Mouse (Mus musculus): ENCODE measurements at regions not wholly inside any gene's neighbourhood (a gene's known extent, or its start where the extent isn't known, plus 50 kb on each side); places are given as distances from the start of the nearest gene placed in this dataset.

DNA sequence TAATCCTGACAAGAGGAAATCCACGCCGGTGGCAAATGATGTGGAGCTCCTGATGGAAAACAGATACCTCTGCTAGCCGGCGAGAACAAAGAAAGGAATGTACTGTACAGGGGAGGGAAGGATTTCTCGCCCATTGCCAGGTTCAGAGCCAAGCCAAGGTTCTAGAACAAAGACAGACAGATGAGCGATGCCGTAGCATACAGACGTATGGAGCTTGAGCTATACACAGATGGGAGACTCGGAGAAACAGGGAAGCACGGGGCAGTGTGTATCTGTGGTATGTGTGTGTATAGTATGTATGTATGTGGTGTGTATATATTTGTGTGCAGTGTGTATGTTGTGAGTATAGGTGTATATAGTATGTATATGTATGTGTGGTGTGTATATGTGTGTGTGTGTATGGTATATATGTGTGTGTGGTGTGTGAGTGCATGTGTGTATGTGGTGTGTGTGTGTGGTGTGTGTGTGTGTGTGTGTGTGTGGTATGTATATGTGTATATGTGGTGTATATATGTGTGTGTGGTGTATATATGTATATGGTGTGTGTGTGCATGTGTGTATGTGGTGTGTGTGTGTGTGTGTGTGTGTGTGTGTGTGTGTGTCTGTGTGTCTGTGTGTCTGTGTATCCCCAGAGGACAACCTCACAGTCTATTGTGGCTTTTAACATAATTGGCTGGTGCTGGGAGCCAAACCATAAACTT lies 140.6 kb downstream of the Cand1 start:
- no peak for DNase-seq (ENCODE audit: low spot score in 2 of 2)

- no peak for DNase-seq (ENCODE audit: low spot score in 2 of 2)
These were observed 145.7 kb downstream of the Cand1 start for GRCm38 (mm10) chr10:119094166-119094565.

GRCm38 (mm10) chr10:119087886-119088285 lies 152.0 kb downstream of the Cand1 start:
- no peak for DNase-seq (ENCODE audit: low spot score in 2 of 2)

- DNase-seq (ENCODE audit: low spot score in 2 of 2) = no peak
These were observed 152.7 kb downstream of the Cand1 start for GRCm38 (mm10) chr10:119087071-119087665.

DNA sequence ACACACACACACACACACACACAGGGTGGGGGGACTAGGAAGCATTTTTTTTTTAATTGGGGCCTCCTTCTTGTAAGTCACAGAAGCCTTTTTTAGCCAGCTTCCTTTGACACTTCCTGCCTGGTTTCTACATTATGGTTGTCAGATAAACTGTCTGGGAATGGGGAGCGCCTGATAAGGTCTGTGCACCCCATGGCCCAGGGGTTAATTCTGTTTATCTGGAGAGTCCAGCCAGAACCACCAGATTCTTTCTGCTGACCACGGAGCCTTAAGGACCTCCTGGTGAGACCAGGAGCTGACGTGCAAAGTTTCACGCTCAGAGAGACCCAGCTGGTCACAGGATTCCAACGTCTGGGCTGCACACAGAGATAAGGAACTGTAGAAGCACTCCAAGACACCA lies 153.4 kb downstream of the Cand1 start:
- DNase-seq (ENCODE audit: low spot score in 2 of 2) = no peak

GRCm38 (mm10) chr10:119083431-119083830 lies 156.4 kb downstream of the Cand1 start:
- no peak for DNase-seq (ENCODE audit: low spot score in 2 of 2)

- no peak for DNase-seq (ENCODE audit: low spot score in 2 of 2)
These were observed 157.0 kb downstream of the Cand1 start for GRCm38 (mm10) chr10:119082861-119083260.

DNA sequence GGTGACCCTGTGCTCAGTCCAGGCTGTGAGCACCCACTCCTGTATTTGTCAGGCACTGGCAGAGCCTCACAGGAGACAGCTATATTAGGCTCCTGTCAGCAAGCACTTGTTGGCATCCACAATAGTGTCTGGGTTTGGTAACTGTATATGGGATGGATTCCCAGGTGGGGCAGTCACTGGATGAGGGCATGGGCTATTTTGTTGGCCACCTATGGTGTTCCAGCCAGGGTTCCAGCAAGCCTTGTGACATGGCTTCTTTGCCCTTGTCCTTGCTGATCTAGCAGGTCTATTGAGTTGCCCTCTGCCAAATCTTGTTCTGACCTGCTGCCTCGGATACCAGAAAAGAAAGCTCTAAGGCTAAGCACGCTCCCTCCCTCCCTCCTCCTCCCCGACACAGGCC lies 158.1 kb downstream of the Cand1 start:
- DNase-seq (ENCODE audit: low spot score in 2 of 2) = peak; percentile 18 to 38

GRCm38 (mm10) chr10:119076100-119076566 lies 163.7 kb downstream of the Cand1 start:
- no peak for DNase-seq (ENCODE audit: low spot score in 2 of 2)

DNA sequence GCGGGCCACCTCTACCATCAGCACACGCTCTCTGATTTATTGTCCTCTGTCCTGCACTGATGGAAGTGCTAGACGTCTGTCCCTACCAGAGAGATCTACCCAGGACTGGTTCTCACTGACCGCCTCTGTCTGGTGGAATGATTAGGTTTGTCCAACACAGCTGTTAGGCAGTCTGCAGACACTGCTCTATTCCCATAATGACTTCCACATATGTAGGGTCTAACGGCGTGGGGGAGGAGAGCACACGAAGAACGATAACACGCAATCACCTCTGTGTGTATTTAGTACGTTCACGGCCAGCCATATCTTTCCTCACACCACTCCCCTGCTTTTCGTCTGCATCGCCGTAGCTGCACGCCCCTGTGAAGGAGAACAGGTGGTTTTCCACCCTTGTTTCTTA lies 165.0 kb downstream of the Cand1 start:
- no peak for DNase-seq (ENCODE audit: low spot score in 2 of 2)

DNA sequence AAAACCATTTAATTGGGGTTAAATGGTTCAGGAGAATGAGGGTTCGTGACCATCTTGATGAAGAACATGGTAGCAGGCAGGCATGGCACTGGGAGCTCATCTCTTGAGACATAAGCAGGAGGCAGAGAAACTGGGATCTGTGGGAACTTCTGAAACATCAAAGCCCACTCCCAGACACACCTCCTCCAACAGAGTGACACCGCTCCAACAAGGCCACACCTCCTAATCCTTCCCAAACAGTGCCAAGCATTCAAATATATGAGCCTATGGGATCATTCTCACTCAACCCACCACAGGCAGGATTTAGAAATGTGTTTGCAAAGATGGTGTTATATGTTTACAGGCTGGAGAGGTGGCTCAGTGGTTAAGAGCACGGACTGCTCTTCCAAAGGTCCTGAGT lies 165.9 kb downstream of the Cand1 start:
- no peak for DNase-seq (ENCODE audit: low spot score in 2 of 2)

DNA sequence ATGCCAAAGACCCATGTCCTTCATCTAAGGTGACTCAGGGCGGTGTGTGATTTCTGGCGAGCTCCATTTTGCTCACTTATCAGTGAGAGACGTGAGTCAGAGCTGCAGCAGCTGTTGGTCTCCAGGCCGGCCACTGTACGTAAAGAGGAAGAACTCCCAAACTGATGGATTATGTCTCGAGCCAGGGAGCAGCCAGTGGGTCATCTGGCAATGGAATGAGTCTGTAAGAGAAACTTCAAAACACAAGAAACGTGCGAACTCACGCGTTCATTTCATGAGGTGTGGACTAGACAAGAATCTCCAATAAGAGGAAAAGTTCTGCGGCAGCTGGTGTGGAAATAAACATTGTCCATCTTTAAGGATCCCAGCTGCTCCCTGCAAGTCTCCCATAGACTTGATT lies 170.4 kb downstream of the Cand1 start:
- no peak for DNase-seq (ENCODE audit: low spot score in 2 of 2)

DNA sequence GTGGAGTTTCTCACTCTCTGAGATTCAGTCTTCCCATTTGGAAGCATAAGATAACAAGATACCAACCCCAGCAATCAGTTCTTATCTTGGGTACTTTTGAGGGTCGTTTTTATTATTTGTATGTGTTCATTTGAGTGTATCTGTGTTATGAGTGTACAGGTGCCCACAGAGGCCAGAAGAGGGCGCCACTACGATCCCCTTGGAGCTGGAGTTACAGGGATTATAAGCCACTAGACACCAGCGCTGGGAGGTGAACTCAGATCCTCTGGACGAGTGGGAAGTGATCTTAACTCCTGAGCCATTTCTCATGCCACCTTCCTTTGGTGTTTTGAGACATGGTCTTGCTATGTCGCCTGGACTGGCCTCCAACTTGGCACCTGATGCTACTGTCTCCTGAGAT lies 172.0 kb downstream of the Cand1 start:
- DNase-seq (ENCODE audit: low spot score in 2 of 2) = no peak

DNA sequence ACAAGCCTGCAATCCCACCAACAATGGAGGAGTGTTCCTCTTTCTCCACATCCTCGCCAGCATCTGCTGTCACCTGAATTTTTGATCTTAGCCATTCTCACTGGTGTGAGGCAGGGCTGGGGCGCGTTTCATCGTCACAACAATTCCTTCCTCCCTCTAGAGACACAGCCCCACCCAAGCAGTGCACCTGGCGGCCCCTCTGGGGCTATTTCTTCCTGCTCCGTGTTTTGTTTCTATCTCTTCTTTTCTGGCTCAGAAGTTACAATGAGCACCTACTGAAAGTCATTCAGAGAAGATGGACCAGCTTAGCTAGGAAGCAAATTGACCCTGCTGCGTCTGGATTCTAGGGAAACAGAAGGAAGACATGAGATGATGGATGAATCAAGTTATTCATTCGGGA lies 172.5 kb downstream of the Cand1 start:
- DNase-seq (ENCODE audit: low spot score in 2 of 2) = no peak

DNA sequence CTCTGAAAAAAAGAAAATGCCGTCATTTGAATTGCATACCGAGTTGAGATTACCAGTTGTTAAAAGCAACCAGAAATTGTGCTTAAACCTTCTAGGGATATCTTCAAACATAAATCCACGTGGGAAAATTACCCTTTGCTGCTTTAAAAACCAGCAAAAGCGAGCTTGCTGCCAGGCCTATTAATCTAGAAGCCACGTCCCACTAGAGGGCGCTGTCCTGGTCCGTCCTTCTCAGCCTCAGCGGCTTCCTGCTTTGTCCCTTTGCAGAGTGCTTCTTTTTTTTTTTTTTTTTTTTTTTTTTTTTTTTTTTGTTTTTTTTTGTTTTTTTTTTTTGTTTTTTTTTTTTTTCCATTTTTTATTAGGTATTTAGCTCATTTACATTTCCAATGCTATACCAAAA lies 173.9 kb downstream of the Cand1 start:
- DNase-seq (ENCODE audit: low spot score in 2 of 2) = peak; percentile 45 to 46

GRCm38 (mm10) chr10:119065133-119065817 lies 174.6 kb downstream of the Cand1 start:
- peak; percentile 65 to 79 for DNase-seq (ENCODE audit: low spot score in 2 of 2)

DNA sequence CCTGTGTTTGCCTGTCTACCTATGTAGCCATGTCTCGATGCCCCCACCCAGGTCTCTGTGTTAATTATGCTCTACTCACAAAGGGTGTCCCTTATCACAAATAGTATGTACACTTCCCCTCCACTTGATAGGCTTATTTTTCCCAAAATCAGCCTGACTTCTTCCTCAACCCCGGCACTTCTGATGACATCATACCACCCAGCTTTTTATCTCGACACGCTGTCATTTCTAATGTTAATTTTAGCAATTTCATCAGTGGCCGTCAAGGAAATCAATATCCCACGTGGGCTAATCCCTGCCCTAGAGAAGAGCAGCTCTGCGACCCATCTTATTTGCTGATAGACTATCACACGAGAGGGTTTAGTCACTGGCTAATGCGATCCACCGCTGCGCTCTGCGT lies 175.6 kb downstream of the Cand1 start:
- no peak for DNase-seq (ENCODE audit: low spot score in 2 of 2)

- no peak for DNase-seq (ENCODE audit: low spot score in 2 of 2)
These were observed 176.6 kb downstream of the Cand1 start for GRCm38 (mm10) chr10:119063209-119063699.

GRCm38 (mm10) chr10:119061958-119062599 lies 177.8 kb downstream of the Cand1 start:
- DNase-seq (ENCODE audit: low spot score in 2 of 2) = no peak

- DNase-seq (ENCODE audit: low spot score in 2 of 2) = no peak
These were observed 178.5 kb downstream of the Cand1 start for GRCm38 (mm10) chr10:119061349-119061850.

- DNase-seq (ENCODE audit: low spot score in 2 of 2) = no peak
These were observed 181.3 kb downstream of the Cand1 start for GRCm38 (mm10) chr10:119058493-119059020.

All from gastrocnemius, adult 8-10 months (tissue).